Comparison of ENCODE assay signal across 8 mouse cellular contexts in the genomic region with DNA sequence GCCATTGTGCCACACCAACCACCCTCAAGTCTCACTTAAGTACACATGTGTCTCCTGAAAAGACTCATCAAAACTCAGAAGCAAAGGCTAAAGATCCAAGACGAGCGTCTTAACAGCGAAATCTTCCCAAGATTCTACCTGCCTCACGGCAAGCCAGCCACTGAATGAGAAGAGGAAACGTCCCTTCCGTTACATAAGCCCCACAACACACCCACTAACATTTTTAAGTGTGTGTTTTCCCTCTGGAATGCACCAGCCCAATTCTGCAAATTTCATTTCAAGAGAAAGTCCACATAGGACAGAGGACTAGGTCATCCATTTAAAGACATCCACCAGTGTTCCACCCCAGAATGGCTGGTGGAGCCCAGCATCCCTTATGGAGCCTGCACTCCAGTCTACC. TPM values are rescaled to one million over a fixed set of nuclear protein-coding genes. Genes with fewer than 3 reads are reported as not detected.
DNase-seq lines count a peak whose midpoint lies in the region; ATAC-seq and TF ChIP-seq lines count a peak whose summit lies in the region.

No protein-coding gene starts in this region.

- no peak for TF ChIP-seq CTCF in olfactory bulb, adult 2 months (IDR thresholded peaks at IDR 0.05; ENCODE audit: insufficient read depth, low read depth, low read length)

- DNase-seq in frontal cortex, adult 2 months (ENCODE audit: extremely low spot score in 1 of 2, low spot score in 1 of 2) = peak; percentile 20 to 59
- DNase-seq in frontal cortex, postnatal 25 days (ENCODE audit: low spot score in 2 of 2) = no peak
- DNase-seq in neural tube, embryonic 11.5 days (ENCODE audit: low spot score) = no peak
- no peak for DNase-seq in neural tube, embryonic 10.5 days (ENCODE audit: extremely low spot score, low spot score)
- no peak for DNase-seq in urinary bladder, adult 18-20 months (ENCODE audit: low spot score in 2 of 2)

- no peaks in the 10 kb centered on the region for H3K27me3 ChIP-seq in neural tube, embryonic 11.5 days (ENCODE audit: control insufficient read depth, insufficient read depth, low read length)
- no peaks in the 10 kb centered on the region for H3K27me3 ChIP-seq in intestine, embryonic 16.5 days (replicated peaks; ENCODE audit: control insufficient read depth, insufficient read depth, low read length)

- H3K4me1 ChIP-seq in neural tube, embryonic 11.5 days (ENCODE audit: control insufficient read depth, insufficient read depth, low read length) = peaks cover 6% of the 10 kb centered on the region
- peaks cover 7% of the 10 kb centered on the region; the same call in 1 of the 2 replicates for H3K4me1 ChIP-seq in intestine, embryonic 16.5 days (ENCODE audit: control insufficient read depth, insufficient read depth, low read length)
- H3K4me1 ChIP-seq in olfactory bulb, adult 2 months (ENCODE audit: control insufficient read depth, insufficient read depth, low read length) = peaks cover 5% of the 10 kb centered on the region; the same call in 1 of the 2 replicates

- TF ChIP-seq POLR2A in olfactory bulb, adult 2 months (IDR thresholded peaks at IDR 0.05; ENCODE audit: insufficient read depth, low read depth, low read length) = no peak

- H3K4me2 ChIP-seq in neural tube, embryonic 11.5 days (ENCODE audit: low read depth) = peak overlapping the region; percentile 84
- H3K4me2 ChIP-seq in intestine, embryonic 16.5 days (ENCODE audit: low read depth, low read length) = peak overlapping the region; percentile 74

- no peaks in the 10 kb centered on the region for H3K9me3 ChIP-seq in neural tube, embryonic 11.5 days (ENCODE audit: control insufficient read depth, low read length)
- no peaks in the 10 kb centered on the region for H3K9me3 ChIP-seq in intestine, embryonic 16.5 days (ENCODE audit: control insufficient read depth, low read length)

- 0 out of 2 replicates have a peak, but pooled peaks cover under 1% of the 10 kb centered on the region for H3K36me3 ChIP-seq in neural tube, embryonic 11.5 days (ENCODE audit: control insufficient read depth, insufficient read depth, low read length)
- no peaks in the 10 kb centered on the region for H3K36me3 ChIP-seq in intestine, embryonic 16.5 days (ENCODE audit: control insufficient read depth, insufficient read depth, low read length)

- no peak overlapping the region for H3K27ac ChIP-seq in neural tube, embryonic 11.5 days (ENCODE audit: low read depth, low read length)
- no peak overlapping the region for H3K27ac ChIP-seq in intestine, embryonic 16.5 days (ENCODE audit: low read length)
- no peak overlapping the region for H3K27ac ChIP-seq in olfactory bulb, adult 2 months (ENCODE audit: insufficient read depth, low read depth, low read length)

- H3K4me3 ChIP-seq in neural tube, embryonic 11.5 days (ENCODE audit: low read depth, low read length) = peak overlapping the region; percentile 77
- H3K4me3 ChIP-seq in intestine, embryonic 16.5 days (ENCODE audit: low read length) = peak overlapping the region; percentile 74
- H3K4me3 ChIP-seq in olfactory bulb, adult 2 months (ENCODE audit: insufficient read depth, low read depth, low read length) = peak overlapping the region; percentile 65

- no peak for ATAC-seq in neural tube, embryonic 11.5 days (ENCODE audit: insufficient read depth, low FRiP score, low TSS enrichment)
- ATAC-seq in intestine, embryonic 16.5 days = no peak
- ATAC-seq in monocyte, adult 5-6 weeks (replicated peaks; ENCODE audit: insufficient number of reproducible peaks, low FRiP score, low TSS enrichment, poor library complexity, severe bottlenecking) = no peak

- H3K9ac ChIP-seq in neural tube, embryonic 11.5 days (ENCODE audit: low read length) = peak overlapping the region; percentile 75
- H3K9ac ChIP-seq in intestine, embryonic 16.5 days (ENCODE audit: low read depth, low read length) = peak overlapping the region; percentile 82

- WGBS in neural tube, embryonic 11.5 days = 84% methylated on average over 6 of the region's 6 CpGs
- WGBS in intestine, embryonic 16.5 days = 78% methylated on average over 6 of the region's 6 CpGs
- WGBS in olfactory bulb, adult 2 months = 50% methylated on average over 6 of the region's 6 CpGs

RNA-seq across cellular contexts. Expression of a gene that starts 0.7 kb away (rescaled TPM):
- polyA plus RNA-seq in frontal cortex, adult 2 months (2012; rRNA removed) = 22.2 and 26.2 TPM in 2 replicates
- polyA plus RNA-seq in neural tube, embryonic 11.5 days (2014; fragmentation: Nextera tagmentation; extraction: Ambion mirVana) = 21.5 and 22.5 TPM in 2 replicates
- 11.8 and 12.1 TPM in 2 replicates for polyA plus RNA-seq in intestine, embryonic 16.5 days (2015; fragmentation: Nextera tagmentation; extraction: Ambion mirVana)
- polyA plus RNA-seq in olfactory bulb, adult 2 months (2012; ENCODE audit: insufficient read depth, insufficient read length, low replicate concordance, missing spikeins) = not detected in 2 replicates
- 14.6 to 18.0 TPM (median 17.6 TPM) in 3 replicates for total RNA-seq in monocyte, adult 5-6 weeks (2017)

RNA-seq across cellular contexts. Expression of a gene that starts 14.1 kb away (rescaled TPM):
- polyA plus RNA-seq in frontal cortex, adult 2 months (2012; rRNA removed) = 56.1 and 59.6 TPM in 2 replicates
- polyA plus RNA-seq in neural tube, embryonic 11.5 days (2014; fragmentation: Nextera tagmentation; extraction: Ambion mirVana) = 54.6 and 66.7 TPM in 2 replicates
- 30.9 and 33.6 TPM in 2 replicates for polyA plus RNA-seq in intestine, embryonic 16.5 days (2015; fragmentation: Nextera tagmentation; extraction: Ambion mirVana)
- not detected in 2 replicates for polyA plus RNA-seq in olfactory bulb, adult 2 months (2012; ENCODE audit: insufficient read depth, insufficient read length, low replicate concordance, missing spikeins)
- total RNA-seq in monocyte, adult 5-6 weeks (2017) = 41.8 to 45.9 TPM (median 43.5 TPM) in 3 replicates

Comparison
In these comparisons a context has a peak if more than half of its experiments do, and no peak if none do; other contexts are left out.
1. DNase-seq: peak in frontal cortex, adult 2 months (2 of 2); none in frontal cortex, postnatal 25 days (0 of 2), neural tube, embryonic 11.5 days (single experiment), neural tube, embryonic 10.5 days (single experiment) and urinary bladder, adult 18-20 months (0 of 2).
2. Peak in every context shown above with its lines, with median percentiles within 50 percentile points of each other: H3K4me3 ChIP-seq.